8 mouse cellular contexts compared by ENCODE assay signal in genomic region chr7:31041662-31042315, GRCm38 (mm10). TPM values are rescaled to one million over a fixed set of nuclear protein-coding genes. Genes with fewer than 3 reads are reported as not detected.
A peak's percentile ranks its signal among the peaks of the same experiment; 100 is the strongest.
DNase-seq lines count a peak whose midpoint lies in the region; ATAC-seq lines count a peak whose summit lies in the region.

No protein-coding gene starts in this region.

- H3K9me3 ChIP-seq in neural tube, embryonic 12.5 days = no peaks in the 10 kb centered on the region

- H3K36me3 ChIP-seq in neural tube, embryonic 12.5 days = no peaks in the 10 kb centered on the region

- no peak overlapping the region for H3K27ac ChIP-seq in neural tube, embryonic 12.5 days

- ATAC-seq in inflammation-experienced regulatory T-cells, adult 6 months = peak; percentile 90
- no peak for ATAC-seq in neural tube, embryonic 12.5 days (ENCODE audit: low FRiP score, low read depth)
- no peak for ATAC-seq in erythroblast, adult 5-6 weeks (replicated peaks; ENCODE audit: low FRiP score, poor library complexity, severe bottlenecking)

- H3K9ac ChIP-seq in neural tube, embryonic 12.5 days = no peak overlapping the region

- H3K27me3 ChIP-seq in neural tube, embryonic 12.5 days (replicated peaks) = peaks cover 47% of the 10 kb centered on the region

- peaks cover 11% of the 10 kb centered on the region for H3K4me1 ChIP-seq in neural tube, embryonic 12.5 days

- peak overlapping the region; percentile 9; the same call in 1 of the 2 replicates for H3K4me3 ChIP-seq in neural tube, embryonic 12.5 days

- H3K4me2 ChIP-seq in neural tube, embryonic 12.5 days (replicated peaks) = peak overlapping the region; percentile 50

- DNase-seq in 416B (ENCODE audit: low read depth) = peak; percentile 91
- DNase-seq in adrenal gland, adult 2 months = peak; percentile 80
- peak; percentile 67 for DNase-seq in gastrocnemius, postnatal 14 days
- DNase-seq in lung, adult 18-20 months = peak; percentile 79 to 81
- no peak for DNase-seq in cerebellum, adult 11-12 months

- WGBS in neural tube, embryonic 12.5 days = 5% methylated on average over 28 of the region's 28 CpGs

- intact Hi-C loops in gastrocnemius, postnatal 14 days (cut with DNase I; ENCODE audit: low total_unique reads) = no loop called here

RNA-seq across cellular contexts. Expression of gene Fxyd5, which starts 0.5 kb away (rescaled TPM):
- 100 to 1,000 TPM in 1 of 2 experiments, 10 to 100 TPM in 1; 61.4 to 112 TPM for total RNA-seq in adrenal gland, adult 2 months (2021)
- 51.0 and 53.5 TPM in 2 replicates for polyA plus RNA-seq in adrenal gland, adult 2 months (2012; rRNA removed)
- total RNA-seq in gastrocnemius, postnatal 14 days (2021) = 10 to 100 TPM; 12.6 to 14.3 TPM
- polyA plus RNA-seq in inflammation-experienced regulatory T-cells, adult 6 months (2017; shearing (Covaris generic)) = 1,000 to 10,000 TPM; 1,847 to 2,152 (median 2,080) TPM
- polyA plus RNA-seq in neural tube, embryonic 12.5 days (2016; fragmentation: Nextera tagmentation; extraction: Ambion mirVana) = 12.5 and 15.4 TPM in 2 replicates
- total RNA-seq in erythroblast, adult 5-6 weeks (2015; ENCODE audit: low replicate concordance) = 183 and 286 TPM in 2 replicates
- total RNA-seq in erythroblast, adult 5-6 weeks (2017; ENCODE audit: low replicate concordance) = 67.1 and 90.7 TPM in 2 replicates

RNA-seq across cellular contexts. Expression of gene Fxyd7, which starts 9.5 kb away (rescaled TPM):
- total RNA-seq in adrenal gland, adult 2 months (2021) = 1 to 10 TPM; 1.3 to 1.4 TPM
- polyA plus RNA-seq in adrenal gland, adult 2 months (2012; rRNA removed) = 4.4 and 9.9 TPM in 2 replicates
- 1 to 10 TPM; 2.0 to 2.1 TPM for total RNA-seq in gastrocnemius, postnatal 14 days (2021)
- not detected for polyA plus RNA-seq in inflammation-experienced regulatory T-cells, adult 6 months (2017; shearing (Covaris generic))
- polyA plus RNA-seq in neural tube, embryonic 12.5 days (2016; fragmentation: Nextera tagmentation; extraction: Ambion mirVana) = 64.5 and 79.5 TPM in 2 replicates
- total RNA-seq in erythroblast, adult 5-6 weeks (2015; ENCODE audit: low replicate concordance) = not detected in 2 replicates
- total RNA-seq in erythroblast, adult 5-6 weeks (2017; ENCODE audit: low replicate concordance) = not detected in 2 replicates

RNA-seq across cellular contexts. Expression of gene Fxyd1, which starts 15.2 kb away (rescaled TPM):
- total RNA-seq in adrenal gland, adult 2 months (2021) = 100 to 1,000 TPM; 307 to 317 TPM
- polyA plus RNA-seq in adrenal gland, adult 2 months (2012; rRNA removed) = 480 and 501 TPM in 2 replicates
- total RNA-seq in gastrocnemius, postnatal 14 days (2021) = 1,000 to 10,000 TPM; 1,292 to 1,295 TPM
- polyA plus RNA-seq in inflammation-experienced regulatory T-cells, adult 6 months (2017; shearing (Covaris generic)) = under 1 TPM in 1 of 3 experiments, not detected in 2; 0.85 TPM
- 24.1 and 26.5 TPM in 2 replicates for polyA plus RNA-seq in neural tube, embryonic 12.5 days (2016; fragmentation: Nextera tagmentation; extraction: Ambion mirVana)
- not detected in 2 replicates for total RNA-seq in erythroblast, adult 5-6 weeks (2015; ENCODE audit: low replicate concordance)
- total RNA-seq in erythroblast, adult 5-6 weeks (2017; ENCODE audit: low replicate concordance) = not detected in 2 replicates

RNA-seq across cellular contexts. Expression of gene Lgi4, which starts 17.4 kb away (rescaled TPM):
- 1 to 10 TPM; 2.2 to 6.5 TPM for total RNA-seq in adrenal gland, adult 2 months (2021)
- 3.3 and 6.2 TPM in 2 replicates for polyA plus RNA-seq in adrenal gland, adult 2 months (2012; rRNA removed)
- total RNA-seq in gastrocnemius, postnatal 14 days (2021) = 1 to 10 TPM; 6.2 to 8.7 TPM
- polyA plus RNA-seq in inflammation-experienced regulatory T-cells, adult 6 months (2017; shearing (Covaris generic)) = under 1 TPM in 2 of 3 experiments, not detected in 1; 0.09 to 0.13 TPM
- polyA plus RNA-seq in neural tube, embryonic 12.5 days (2016; fragmentation: Nextera tagmentation; extraction: Ambion mirVana) = 4.7 and 6.1 TPM in 2 replicates
- total RNA-seq in erythroblast, adult 5-6 weeks (2015; ENCODE audit: low replicate concordance) = not detected in 2 replicates
- not detected in 2 replicates for total RNA-seq in erythroblast, adult 5-6 weeks (2017; ENCODE audit: low replicate concordance)

RNA-seq across cellular contexts. Expression of gene Fxyd3, which starts 34.7 kb away (rescaled TPM):
- total RNA-seq in adrenal gland, adult 2 months (2021) = 1 to 10 TPM; 1.3 to 3.4 TPM
- 0.04 and 0.73 TPM in 2 replicates for polyA plus RNA-seq in adrenal gland, adult 2 months (2012; rRNA removed)
- 1 to 10 TPM; 1.9 to 3.3 TPM for total RNA-seq in gastrocnemius, postnatal 14 days (2021)
- under 1 TPM in 1 of 3 experiments, not detected in 2; 0.18 TPM for polyA plus RNA-seq in inflammation-experienced regulatory T-cells, adult 6 months (2017; shearing (Covaris generic))
- 7.1 and 7.8 TPM in 2 replicates for polyA plus RNA-seq in neural tube, embryonic 12.5 days (2016; fragmentation: Nextera tagmentation; extraction: Ambion mirVana)
- not detected in 2 replicates for total RNA-seq in erythroblast, adult 5-6 weeks (2015; ENCODE audit: low replicate concordance)
- total RNA-seq in erythroblast, adult 5-6 weeks (2017; ENCODE audit: low replicate concordance) = not detected in 2 replicates

Comparison
In these comparisons a context has a peak if more than half of its experiments do, and no peak if none do; other contexts are left out.
1. RNA of gene Fxyd5, which starts 0.5 kb away (total RNA-seq): 67.1 to 286 TPM in erythroblast, adult 5-6 weeks and 61.4 to 112 TPM in adrenal gland, adult 2 months; 12.6 to 14.3 TPM in gastrocnemius, postnatal 14 days; every median in the first group is over 4 times any median in the second.
2. RNA of gene Fxyd1, which starts 15.2 kb away (total RNA-seq): 1,292 to 1,295 TPM in gastrocnemius, postnatal 14 days and 307 to 317 TPM in adrenal gland, adult 2 months; not detected in erythroblast, adult 5-6 weeks; every median in the first group is over 100 times any median in the second.